Mouse (Mus musculus) forebrain, embryonic 10.5 days (tissue): ENCODE results near the gene 1600012H06Rik. TPM values are rescaled to one million over a fixed set of nuclear protein-coding genes. Genes with fewer than 3 reads are reported as not detected.
"Not testable (repeated sequence)": the region's sequence is repeated elsewhere in the genome, so short reads cannot be mapped to it uniquely, and the experiment has no call there.

Experiments used
- DNase-seq: peaks from one replicate; pipeline ENCODE4 v3.0.0-alpha.2; 2017; ENCODE audit warnings: low spot score; ENCODE audit errors: extremely low spot score
- H3K27ac ChIP-seq: fragments of 300-500 bp; sonication (generic); 2 replicates; pipeline ENCODE4 v1.5.1; 2016; ENCODE audit warnings: mild to moderate bottlenecking
- H3K27me3 ChIP-seq: fragments of 300-500 bp; sonication (generic); 2 replicates; pipeline ENCODE4 v1.6.1; 2016; ENCODE audit warnings: mild to moderate bottlenecking; ENCODE audit not compliant: poor library complexity, severe bottlenecking
- H3K36me3 ChIP-seq: fragments of 300-500 bp; sonication (generic); replicated peaks from 2 replicates; pipeline ENCODE4 v1.6.1; 2016; ENCODE audit warnings: mild to moderate bottlenecking, moderate library complexity
- H3K4me1 ChIP-seq: fragments of 300-500 bp; sonication (generic); 2 replicates; pipeline ENCODE4 v1.6.1; 2016
- H3K4me3 ChIP-seq: fragments of 300-500 bp; sonication (generic); 2 replicates; pipeline ENCODE4 v1.5.1; 2016; ENCODE audit warnings: mild to moderate bottlenecking, moderate library complexity
- H3K9me3 ChIP-seq: fragments of 300-500 bp; sonication (generic); 2 replicates; pipeline ENCODE4 v1.6.1; 2016; ENCODE audit warnings: mild to moderate bottlenecking, moderate library complexity
- WGBS: fragments of 180-500 bp; shearing (Covaris S2); methylation state at CpG from one replicate; pipeline ENCODE4 v1.1.7; 2016; 5-methylcytosine and 5-hydroxymethylcytosine counted together
- polyA plus RNA-seq: library from polyadenylated mRNA; unstranded; fragments of >200 nt; fragmentation: Nextera tagmentation; extraction: Ambion mirVana; gene quantifications from 2 replicates; pipeline ENCODE4 v1.2.1, GENCODE M21; 2016

The 1600012H06Rik gene
- polyA plus RNA-seq, result 25.9 and 26.1 TPM in 2 replicates

DNA sequence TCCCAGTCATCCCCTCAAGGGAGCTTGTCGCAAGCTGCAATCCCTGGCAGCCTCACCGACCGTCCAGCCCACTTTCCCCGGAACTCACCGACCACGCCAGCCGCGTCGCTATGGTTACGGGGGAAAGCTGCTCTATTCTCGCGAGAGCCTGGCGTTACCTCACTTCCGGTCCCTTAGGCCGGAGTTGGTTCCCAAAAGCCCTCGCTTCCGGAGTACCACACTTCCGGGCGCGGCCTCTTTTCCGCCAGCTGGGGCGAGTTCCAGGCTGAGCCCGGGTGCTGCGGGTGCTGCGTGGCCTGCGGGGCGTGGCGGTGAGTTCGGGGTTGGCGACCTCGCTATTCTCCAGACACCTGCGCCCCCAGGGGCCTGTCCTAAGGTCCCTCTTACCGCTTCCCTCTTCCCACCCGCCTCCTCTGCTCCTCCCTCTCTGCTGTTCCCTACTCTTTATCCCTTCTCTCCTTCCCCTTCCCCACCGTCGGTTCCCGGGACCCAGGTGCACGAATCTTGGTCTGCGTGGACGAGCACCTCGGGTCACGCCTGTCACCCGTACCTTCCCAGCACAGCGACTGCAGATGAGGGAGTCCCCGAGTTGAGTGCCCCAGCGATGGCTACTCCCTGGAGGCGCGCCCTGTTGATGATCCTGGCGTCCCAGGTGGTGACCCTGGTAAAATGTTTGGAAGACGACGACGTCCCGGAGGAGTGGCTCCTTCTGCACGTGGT, at the start of gene 1600012H06Rik, which contains the start of gene Wdr27:
Gene 1600012H06Rik, plus strand, starts transcription at position 176 of the 720 bp plus-strand sequence.
Gene Wdr27, minus strand, starts transcription at position 150 of the 720 bp plus-strand sequence.
- Histone ChIP-seq H3K4me3 (peak within 1 kb of the TSS; percentile 83), H3K4me1 (peaks cover 30% of the 10 kb centered on the region), H3K9me3 (no peaks in the 10 kb centered on the region), H3K36me3 (peaks cover 39% of the 10 kb centered on the region), H3K27me3 (no peaks in the 10 kb centered on the region), H3K27ac (peak within 1 kb of the TSS; percentile 85)
- under 1% methylated on average over 54 of the region's 54 CpGs for WGBS
- peak; percentile 99 for DNase-seq

GRCm38 (mm10) chr17:14895058-14895457, 47.9 kb upstream of the 1600012H06Rik start:
- not testable (repeated sequence) for H3K4me3 ChIP-seq, H3K36me3 ChIP-seq, H3K27ac ChIP-seq, H3K9me3 ChIP-seq, DNase-seq, H3K4me1 ChIP-seq, H3K27me3 ChIP-seq

- Histone ChIP-seq H3K27me3 (no peaks in the 10 kb centered on the region), H3K9me3 (no peaks in the 10 kb centered on the region), H3K4me3 (no peak overlapping the region), H3K27ac (no peak overlapping the region), H3K4me1 (no peaks in the 10 kb centered on the region), H3K36me3 (no peaks in the 10 kb centered on the region)
- DNase-seq, result peak; percentile 9
- 80% methylated on average over 1 of the region's 1 CpGs for WGBS
Measured at GRCm38 (mm10) chr17:14898972-14899371, 44.0 kb upstream of the 1600012H06Rik start.

- Histone ChIP-seq H3K27me3 (no peaks in the 10 kb centered on the region), H3K36me3 (no peaks in the 10 kb centered on the region), H3K27ac (no peak overlapping the region), H3K9me3 (no peaks in the 10 kb centered on the region), H3K4me1 (no peaks in the 10 kb centered on the region), H3K4me3 (no peak overlapping the region)
- 89% methylated on average over 3 of the region's 3 CpGs for WGBS
- DNase-seq, result peak; percentile 12
Measured at GRCm38 (mm10) chr17:14903212-14903611, 39.8 kb upstream of the 1600012H06Rik start.

DNA sequence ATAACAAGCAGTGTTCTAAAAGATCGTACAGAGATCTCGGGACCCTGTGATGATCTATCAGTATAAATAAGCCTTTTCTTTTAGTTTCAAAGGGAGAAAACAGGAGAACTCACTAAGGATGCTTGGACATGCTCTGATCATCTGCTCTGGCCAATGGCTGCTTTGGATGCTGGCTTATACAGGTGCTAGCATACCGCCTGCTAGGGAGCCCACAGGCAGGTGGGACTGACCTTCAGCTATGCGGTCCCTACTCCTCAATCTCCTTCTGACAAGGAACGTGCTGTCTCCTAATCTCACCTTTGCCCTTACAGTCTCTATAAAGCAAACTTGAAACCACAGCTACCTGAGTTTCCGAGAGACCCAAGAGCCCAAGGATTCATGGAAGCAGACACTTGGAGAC, 38.8 kb upstream of the 1600012H06Rik start:
- Histone ChIP-seq H3K9me3 (no peaks in the 10 kb centered on the region), H3K4me3 (no peak overlapping the region), H3K27ac (no peak overlapping the region), H3K4me1 (no peaks in the 10 kb centered on the region), H3K36me3 (no peaks in the 10 kb centered on the region), H3K27me3 (no peaks in the 10 kb centered on the region)
- no peak for DNase-seq
- 87% methylated on average over 6 of the region's 6 CpGs for WGBS

DNA sequence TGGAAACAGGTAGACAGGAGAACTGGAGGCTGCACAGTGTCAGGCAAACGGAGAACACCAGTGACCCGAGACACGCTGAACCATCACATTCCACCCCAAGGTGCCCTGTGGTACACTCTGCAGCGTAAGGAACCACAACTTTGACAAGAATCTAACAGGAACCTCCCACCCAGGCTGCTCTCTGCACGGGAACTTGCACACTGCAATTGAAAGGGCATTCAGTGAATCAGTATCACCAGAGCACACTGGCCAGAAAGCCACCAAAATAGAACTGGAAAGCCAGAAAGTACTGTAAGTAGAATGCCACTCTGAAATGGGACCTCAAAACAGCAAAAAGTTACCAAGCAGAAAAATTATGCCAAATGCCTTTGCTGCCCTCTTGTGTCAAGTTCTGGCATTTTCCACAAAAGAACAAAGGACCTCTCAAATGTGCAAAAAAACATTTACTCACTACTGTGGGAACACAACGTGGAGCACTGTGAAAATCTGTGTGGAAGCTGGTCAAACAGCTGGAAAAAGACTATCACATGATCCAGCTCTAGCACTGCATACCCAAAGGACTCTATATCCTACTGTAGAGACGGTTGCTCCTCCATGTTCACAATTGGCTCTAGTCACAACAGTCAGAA, 38.2 kb upstream of the 1600012H06Rik start:
- peak; percentile 59 for DNase-seq
- WGBS, result 57% methylated on average over 7 of the region's 7 CpGs
- H3K27me3 ChIP-seq, result no peaks in the 10 kb centered on the region
- H3K27ac ChIP-seq, result peak overlapping the region; percentile 65; the same call in 1 of the 2 replicates
- H3K36me3 ChIP-seq, result no peaks in the 10 kb centered on the region
- no peak overlapping the region for H3K4me3 ChIP-seq
- H3K4me1 ChIP-seq, result no peaks in the 10 kb centered on the region
- no peaks in the 10 kb centered on the region for H3K9me3 ChIP-seq

DNA sequence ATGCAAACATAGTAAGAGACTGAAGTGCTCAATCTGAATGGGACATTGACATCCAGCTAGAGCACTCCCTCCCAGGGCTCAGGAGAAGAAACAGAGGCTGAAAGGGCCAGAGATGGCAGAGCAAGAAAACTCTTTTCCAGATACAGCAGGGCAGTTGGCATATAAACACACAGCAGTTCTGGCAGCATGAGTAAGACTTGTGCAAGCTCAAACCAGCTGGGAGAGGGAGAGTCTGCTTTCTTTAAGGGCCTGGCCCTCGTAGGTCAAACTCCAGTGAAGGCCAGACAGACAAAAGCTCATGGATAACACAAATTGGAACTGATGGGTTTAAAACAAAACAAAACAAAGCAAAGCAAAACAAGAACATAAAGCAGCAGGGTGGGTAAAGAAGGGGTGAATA, 36.4 kb upstream of the 1600012H06Rik start:
- no peaks in the 10 kb centered on the region for H3K9me3 ChIP-seq
- no peaks in the 10 kb centered on the region for H3K4me1 ChIP-seq
- H3K4me3 ChIP-seq, result no peak overlapping the region
- 38% methylated on average over 1 of the region's 1 CpGs for WGBS
- H3K36me3 ChIP-seq, result no peaks in the 10 kb centered on the region
- no peak for DNase-seq
- no peak overlapping the region for H3K27ac ChIP-seq
- H3K27me3 ChIP-seq, result no peaks in the 10 kb centered on the region

GRCm38 (mm10) chr17:14907136-14907535, 35.8 kb upstream of the 1600012H06Rik start:
- 84% methylated on average over 12 of the region's 12 CpGs for WGBS
- DNase-seq, result no peak
- Histone ChIP-seq H3K4me1 (no peaks in the 10 kb centered on the region), H3K9me3 (no peaks in the 10 kb centered on the region), H3K27ac (no peak overlapping the region), H3K4me3 (no peak overlapping the region), H3K27me3 (no peaks in the 10 kb centered on the region), H3K36me3 (no peaks in the 10 kb centered on the region)

DNA sequence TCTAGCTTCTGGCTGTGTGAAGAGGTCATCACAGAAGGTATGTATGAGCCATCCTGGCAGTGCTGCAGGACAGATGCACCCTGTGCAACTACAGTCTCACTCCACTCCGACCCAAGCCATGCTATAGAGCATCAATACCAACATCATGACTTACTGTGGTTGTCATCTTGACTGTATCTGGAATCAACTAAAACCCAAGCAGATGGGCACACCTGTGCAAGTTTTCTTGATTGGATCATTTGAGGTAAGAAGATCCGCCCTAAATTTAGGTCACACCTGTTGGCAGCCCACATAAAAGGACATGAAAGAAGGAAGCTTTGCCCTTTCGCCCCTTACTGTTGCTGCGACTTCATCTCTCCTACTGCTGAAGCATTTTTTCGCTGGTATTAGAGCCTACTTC, 33.7 kb upstream of the 1600012H06Rik start:
- no peak for DNase-seq
- Histone ChIP-seq H3K4me3 (no peak overlapping the region), H3K9me3 (no peaks in the 10 kb centered on the region), H3K27me3 (no peaks in the 10 kb centered on the region), H3K4me1 (no peaks in the 10 kb centered on the region), H3K27ac (no peak overlapping the region), H3K36me3 (no peaks in the 10 kb centered on the region)
- WGBS, result 92% methylated on average over 5 of the region's 5 CpGs

GRCm38 (mm10) chr17:14910771-14911170, 32.2 kb upstream of the 1600012H06Rik start:
- Histone ChIP-seq H3K27me3 (no peaks in the 10 kb centered on the region), H3K4me3 (no peak overlapping the region)
- WGBS, result 95% methylated on average over 5 of the region's 5 CpGs

DNA sequence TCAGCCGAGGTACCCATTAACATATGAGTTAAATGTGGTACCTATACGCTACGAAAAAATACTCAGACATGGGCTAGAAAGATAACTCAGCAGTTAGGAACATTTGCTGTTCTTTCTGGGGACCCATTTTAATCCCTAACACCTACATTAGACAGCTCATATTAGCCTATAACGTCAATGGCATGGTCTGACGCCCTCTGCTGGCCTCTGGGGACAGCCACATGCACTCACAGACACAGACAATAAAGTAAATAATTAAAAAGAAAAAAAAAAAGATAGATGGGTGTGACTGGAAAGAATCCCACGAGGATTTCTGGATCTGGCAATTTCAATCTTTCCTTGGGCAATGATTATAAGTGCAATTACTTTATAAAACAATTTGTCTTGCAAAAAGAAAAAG, 30.6 kb upstream of the 1600012H06Rik start:
- no peak for DNase-seq
- no peak overlapping the region for H3K4me3 ChIP-seq
- whole genome bisulfite sequencing, result 50% methylated on average over 6 of the region's 6 CpGs

More at GRCm38 (mm10) chr17:14910771-14911170, 32.2 kb upstream of the 1600012H06Rik start:
- H3K9me3 ChIP-seq, result no peaks in the 10 kb centered on the region
- DNase-seq, result no peak
- H3K27ac ChIP-seq, result no peak overlapping the region
- no peaks in the 10 kb centered on the region for H3K36me3 ChIP-seq
- no peaks in the 10 kb centered on the region for H3K4me1 ChIP-seq

GRCm38 (mm10) chr17:14912981-14913380, 30.0 kb upstream of the 1600012H06Rik start:
- Histone ChIP-seq H3K36me3 (no peaks in the 10 kb centered on the region), H3K4me3 (no peak overlapping the region), H3K4me1 (no peaks in the 10 kb centered on the region), H3K9me3 (no peaks in the 10 kb centered on the region), H3K27ac (no peak overlapping the region), H3K27me3 (no peaks in the 10 kb centered on the region)
- 88% methylated on average over 8 of the region's 8 CpGs for WGBS
- DNase-seq, result no peak

More for the DNA sequence above, 30.6 kb upstream of the 1600012H06Rik start:
- H3K9me3 ChIP-seq, result no peaks in the 10 kb centered on the region
- H3K36me3 ChIP-seq, result no peaks in the 10 kb centered on the region
- H3K27me3 ChIP-seq, result no peaks in the 10 kb centered on the region
- H3K27ac ChIP-seq, result no peak overlapping the region
- H3K4me1 ChIP-seq, result no peaks in the 10 kb centered on the region

DNA sequence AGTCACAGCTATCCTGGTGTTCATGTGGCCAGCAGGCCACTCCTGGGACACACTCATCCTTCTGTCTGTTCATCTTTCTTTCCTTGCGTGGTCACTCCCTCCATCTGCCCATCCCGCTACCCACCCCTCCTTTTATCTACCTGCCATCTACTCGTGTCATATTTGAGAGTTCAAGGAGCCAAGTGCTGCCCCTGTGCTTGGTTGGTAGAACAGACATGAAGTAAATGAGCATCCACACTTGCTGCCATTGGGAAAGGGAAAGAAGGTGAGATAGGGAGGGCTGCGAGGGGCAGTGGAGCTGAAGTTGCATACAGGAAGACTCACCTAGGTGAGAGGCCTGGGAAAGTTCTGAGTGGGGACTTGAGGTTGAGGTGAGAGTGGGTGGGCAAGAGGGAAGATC, 28.6 kb upstream of the 1600012H06Rik start:
- Histone ChIP-seq H3K4me1 (no peaks in the 10 kb centered on the region), H3K36me3 (no peaks in the 10 kb centered on the region), H3K9me3 (no peaks in the 10 kb centered on the region), H3K27me3 (no peaks in the 10 kb centered on the region), H3K27ac (no peak overlapping the region), H3K4me3 (no peak overlapping the region)
- DNase-seq, result no peak
- WGBS, result 89% methylated on average over 4 of the region's 4 CpGs
